Mouse (Mus musculus) gastrocnemius, postnatal 14 days (tissue): ENCODE data around the gene Zmynd11. TPM values are rescaled to one million over a fixed set of nuclear protein-coding genes. Genes with fewer than 3 reads are reported as not detected.

Experiments
- DNase-seq: peaks from one replicate; pipeline ENCODE4 v3.0.0; 2021; ENCODE audit warnings: mixed read lengths
- intact Hi-C: fragments of 180-260 bp; cut with DNase I; formaldehyde crosslinking; loops from one replicate; pipeline ENCODE4 v1.15.1; 2025; ENCODE audit warnings: low total_unique reads
- long read RNA-seq, 2 experiments: library from polyadenylated mRNA; stranded (forward); transcript quantifications; one replicate each; pipeline ENCODE4 v2.0.0; 2021
- total RNA-seq, 2 experiments: library from RNA; stranded (reverse); gene quantifications; 2 replicates each; pipeline ENCODE4 v1.2.3; 2021

Zmynd11 gene
- total RNA-seq, result 10 to 100 TPM; 61.3 to 67.9 TPM
- long read RNA-seq, experiment 1, full-length matches to known transcripts, result 7 of 49 reads
- long read RNA-seq, experiment 1, partial matches to known transcripts, result 5 of 49 reads
- long read RNA-seq, experiment 1, other reads (novel, unspliced or antisense), result 37 of 49 reads
- long read RNA-seq, experiment 2, full-length matches to known transcripts, result 19 of 63 reads
- long read RNA-seq, experiment 2, partial matches to known transcripts, result 7 of 63 reads
- long read RNA-seq, experiment 2, other reads (novel, unspliced or antisense), result 37 of 63 reads

GRCm38 (mm10) chr13:9764646-9765536 lies at the start of gene Zmynd11:
Zmynd11 (minus strand) TSS chr13:9765330.
- no peak for DNase-seq
- intact Hi-C loops, result no loop called here

- intact Hi-C loops, result no loop called here
- DNase-seq, result no peak
Observed at GRCm38 (mm10) chr13:9795889-9796631, 30.9 kb upstream of the Zmynd11 start.

- intact Hi-C loops, result no loop called here
- no peak for DNase-seq
Observed at GRCm38 (mm10) chr13:9786050-9786449, 20.9 kb upstream of the Zmynd11 start.

DNA sequence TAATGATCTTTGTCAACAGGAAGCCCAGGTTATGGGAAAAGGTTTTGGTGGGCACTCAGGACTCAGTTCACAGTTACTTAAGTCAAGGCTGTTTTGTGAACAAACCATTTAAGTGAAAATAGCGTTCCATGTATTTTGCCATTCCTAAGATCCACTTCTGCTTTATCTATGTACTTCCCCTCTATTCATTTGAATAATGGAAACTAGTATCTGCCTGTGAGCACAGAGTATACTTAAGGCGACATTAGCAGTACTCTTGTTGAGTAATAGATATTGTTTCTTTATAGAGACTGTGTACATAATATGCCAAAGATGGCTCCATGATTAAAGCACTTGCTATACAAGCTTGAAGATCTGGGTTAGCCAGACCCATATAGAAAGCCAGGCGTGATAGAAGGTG lies 18.6 kb upstream of the Zmynd11 start:
- no peak for DNase-seq
- intact Hi-C loops, result no loop called here

DNA sequence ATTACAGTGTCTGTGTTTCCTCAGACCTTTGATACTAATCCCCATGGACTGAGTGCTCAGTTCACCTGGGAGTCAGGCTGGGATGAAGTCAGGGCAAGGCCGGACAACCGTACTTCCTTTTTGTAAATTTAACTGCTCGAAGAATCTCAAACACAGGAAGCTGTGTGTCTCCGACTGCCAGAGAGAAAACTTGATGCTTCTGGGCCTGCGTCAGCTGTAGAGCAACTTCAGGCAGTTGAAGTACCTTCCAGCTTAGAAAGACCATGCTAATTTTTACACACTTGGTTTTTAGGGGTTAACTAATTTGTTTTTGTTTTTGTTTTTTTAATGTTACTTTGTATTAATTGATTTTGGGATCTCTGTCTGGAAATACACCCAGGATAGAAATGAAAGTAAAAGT lies 10.8 kb upstream of the Zmynd11 start:
- no peak for DNase-seq
- intact Hi-C loops, result no loop called here

GRCm38 (mm10) chr13:9774077-9774476 lies 8.9 kb upstream of the Zmynd11 start:
- intact Hi-C loops, result no loop called here
- no peak for DNase-seq

GRCm38 (mm10) chr13:9767279-9767678 lies 2.1 kb upstream of the Zmynd11 start:
- intact Hi-C loops, result no loop called here
- no peak for DNase-seq

GRCm38 (mm10) chr13:9766497-9766896 lies 1.4 kb upstream of the Zmynd11 start:
- no peak for DNase-seq
- intact Hi-C loops, result no loop called here

DNA sequence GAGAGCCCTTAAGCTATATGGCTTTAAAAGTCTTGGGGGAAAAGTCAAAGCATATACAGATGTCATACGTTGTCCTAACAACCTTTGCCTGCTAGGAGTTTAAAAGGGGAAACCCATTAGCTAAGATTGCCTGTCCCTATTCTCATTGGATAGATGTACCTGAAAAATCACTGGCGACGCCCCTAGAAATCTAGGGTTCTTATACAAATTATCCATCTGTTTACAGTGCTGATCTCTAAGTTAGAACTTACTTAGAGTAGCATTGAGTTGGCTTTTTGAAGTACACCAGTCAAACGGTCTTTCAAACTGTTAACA lies 364 bp upstream of the Zmynd11 start:
- DNase-seq, result no peak
- intact Hi-C loops, result no loop called here

GRCm38 (mm10) chr13:9763828-9764645 lies 1.1 kb downstream of the Zmynd11 start:
- intact Hi-C loops, result no loop called here
- DNase-seq, result peak; percentile 77

DNA sequence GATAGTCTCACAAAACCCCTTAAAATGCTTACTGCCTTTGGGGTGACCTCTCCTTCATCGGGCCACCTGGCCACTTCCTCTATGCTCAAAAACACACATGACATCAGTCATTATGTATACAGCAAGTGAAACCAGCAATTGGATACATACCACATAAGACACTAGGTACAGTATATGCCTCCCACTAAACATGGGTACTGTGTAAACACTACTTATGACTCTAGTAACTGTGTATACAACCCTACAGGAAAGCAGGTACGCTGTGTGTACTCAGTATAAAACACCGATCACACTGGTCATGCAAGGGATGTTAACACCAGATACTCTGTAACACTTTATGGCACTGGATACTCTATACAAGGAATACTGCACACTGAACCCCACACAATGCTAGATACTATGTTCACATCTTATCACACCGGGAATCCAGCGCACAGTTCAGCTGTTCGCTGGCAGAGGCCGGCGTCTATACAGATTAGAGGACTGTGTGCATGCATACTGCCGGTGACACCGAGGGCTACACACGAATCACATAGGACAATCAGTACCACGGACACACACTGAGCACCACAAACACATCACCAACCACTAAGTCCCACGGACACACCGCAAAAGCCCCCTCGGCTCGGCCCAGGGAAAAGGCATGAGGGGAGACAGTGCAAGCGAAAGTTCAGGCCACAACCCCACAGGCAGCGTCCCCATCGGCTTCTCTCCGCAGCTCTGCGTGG lies 1.9 kb downstream of the Zmynd11 start:
- intact Hi-C loops, result no loop called here
- DNase-seq, result no peak

- intact Hi-C loops, result no loop called here
- no peak for DNase-seq
Observed at GRCm38 (mm10) chr13:9760057-9760456, 5.1 kb downstream of the Zmynd11 start.

GRCm38 (mm10) chr13:9757842-9758491 lies 7.2 kb downstream of the Zmynd11 start:
- intact Hi-C loops, result no loop called here

DNA sequence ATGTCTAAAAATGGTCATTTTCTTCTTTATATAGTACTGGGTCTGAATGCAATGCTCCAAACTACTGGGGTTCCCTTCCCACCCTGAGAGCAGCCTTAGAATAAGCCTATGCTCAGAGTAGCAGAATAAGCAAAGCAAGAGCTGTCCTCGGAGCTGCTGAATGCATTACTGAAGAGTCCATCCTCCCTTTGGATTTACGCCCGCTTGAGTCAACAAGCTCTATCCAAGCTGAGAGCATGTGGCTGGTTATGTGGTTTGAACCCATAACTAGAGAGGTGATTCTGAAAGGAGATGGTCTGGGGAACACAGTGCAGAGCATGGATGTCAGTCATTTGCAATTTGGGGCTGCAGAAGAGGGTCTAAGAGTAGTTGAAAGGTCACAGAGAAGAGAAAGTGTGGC lies 11.4 kb downstream of the Zmynd11 start:
- DNase-seq, result no peak
- intact Hi-C loops, result no loop called here

More at GRCm38 (mm10) chr13:9757842-9758491, 7.2 kb downstream of the Zmynd11 start:
- no peak for DNase-seq

GRCm38 (mm10) chr13:9750320-9750719 lies 14.8 kb downstream of the Zmynd11 start:
- intact Hi-C loops, result no loop called here
- DNase-seq, result peak; percentile 20

GRCm38 (mm10) chr13:9749796-9750195 lies 15.3 kb downstream of the Zmynd11 start:
- intact Hi-C loops, result no loop called here

GRCm38 (mm10) chr13:9738190-9738589 lies 26.9 kb downstream of the Zmynd11 start:
- DNase-seq, result no peak
- intact Hi-C loops, result no loop called here

More at GRCm38 (mm10) chr13:9749796-9750195, 15.3 kb downstream of the Zmynd11 start:
- no peak for DNase-seq

GRCm38 (mm10) chr13:9737024-9737423 lies 28.1 kb downstream of the Zmynd11 start:
- intact Hi-C loops, result no loop called here
- no peak for DNase-seq
